Mouse (Mus musculus) limb, embryonic 10.5 days (tissue): ENCODE data around the gene Flt1. TPM values are rescaled to one million over a fixed set of nuclear protein-coding genes. Genes with fewer than 3 reads are reported as not detected.

ENCODE experiments used
- DNase-seq: peaks from one replicate; pipeline ENCODE4 v3.0.0-alpha.2; 2017; ENCODE audit warnings: low spot score
- H3K27ac ChIP-seq: fragments of 300-500 bp; sonication (generic); 2 replicates; pipeline ENCODE4 v1.5.1; 2016; ENCODE audit warnings: mild to moderate bottlenecking
- H3K27me3 ChIP-seq: fragments of 300-500 bp; sonication (generic); 2 replicates; pipeline ENCODE4 v1.6.1; 2016; ENCODE audit warnings: low read depth, mild to moderate bottlenecking; ENCODE audit not compliant: poor library complexity, severe bottlenecking
- H3K36me3 ChIP-seq: fragments of 300-500 bp; sonication (generic); 2 replicates; pipeline ENCODE4 v1.6.1; 2016; ENCODE audit warnings: mild to moderate bottlenecking, moderate library complexity
- H3K4me1 ChIP-seq: fragments of 300-500 bp; sonication (generic); 2 replicates; pipeline ENCODE4 v1.6.1; 2016
- H3K4me3 ChIP-seq: fragments of 300-500 bp; sonication (generic); 2 replicates; pipeline ENCODE4 v1.5.1; 2016; ENCODE audit warnings: mild to moderate bottlenecking, moderate library complexity
- H3K9me3 ChIP-seq: fragments of 300-500 bp; sonication (generic); replicated peaks from 2 replicates; pipeline ENCODE4 v1.6.1; 2016; ENCODE audit warnings: mild to moderate bottlenecking
- WGBS: fragments of 180-500 bp; shearing (Covaris S2); methylation state at CpG from one replicate; pipeline ENCODE4 v1.1.7; 2016; 5-methylcytosine and 5-hydroxymethylcytosine counted together
- polyA plus RNA-seq: library from polyadenylated mRNA; unstranded; fragments of >200 nt; fragmentation: Nextera tagmentation; extraction: Ambion mirVana; gene quantifications from 2 replicates; pipeline ENCODE4 v1.2.1, GENCODE M21; 2016

Flt1 gene
- polyA plus RNA-seq, 1 experiment from 2014 or later: 12.1 TPM

DNA sequence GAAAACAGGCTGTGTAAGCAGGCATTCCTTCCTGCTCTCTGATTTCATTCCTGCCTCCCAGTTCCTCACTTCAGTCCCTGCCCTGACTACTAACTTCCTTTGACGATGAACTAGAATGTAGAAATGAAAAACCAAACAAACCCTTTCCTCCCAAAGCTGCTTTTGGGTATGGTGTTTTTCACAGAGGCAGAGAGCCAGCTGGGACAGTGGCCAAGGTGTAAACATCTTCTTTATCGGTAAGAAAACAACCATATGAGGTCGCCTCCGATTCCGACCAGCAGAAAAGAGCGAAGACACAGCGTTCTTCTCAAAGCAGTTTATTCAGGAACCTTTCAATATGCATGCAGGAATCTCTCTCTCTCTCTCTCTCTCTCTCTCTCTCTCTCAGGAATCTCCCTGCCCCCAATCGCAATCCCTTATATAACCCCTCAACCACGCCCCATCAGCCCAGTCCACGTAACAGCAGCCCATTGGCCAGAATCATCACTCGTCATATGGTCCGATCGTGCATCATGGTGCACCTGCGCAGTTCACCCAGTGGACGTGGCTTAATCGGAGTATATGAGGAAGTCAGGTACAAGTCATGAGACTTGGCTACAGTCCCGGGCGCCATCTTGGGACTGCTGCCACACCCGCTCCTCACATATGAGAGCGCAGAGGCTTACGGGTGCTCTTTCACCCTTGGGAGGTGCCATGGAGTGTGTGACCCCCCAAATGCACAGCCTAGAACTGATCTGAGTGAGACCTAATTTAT, 19.3 kb upstream of the Flt1 start:
- H3K27me3 ChIP-seq: peaks cover 32% of the 10 kb centered on the region
- no peak overlapping the region for H3K4me3 ChIP-seq
- peaks cover 20% of the 10 kb centered on the region for H3K4me1 ChIP-seq
- DNase-seq: no peak
- H3K27ac ChIP-seq: no peak overlapping the region
- H3K9me3 ChIP-seq: no peaks in the 10 kb centered on the region
- WGBS: 94% methylated on average over 21 of the region's 21 CpGs
- no peaks in the 10 kb centered on the region for H3K36me3 ChIP-seq

DNA sequence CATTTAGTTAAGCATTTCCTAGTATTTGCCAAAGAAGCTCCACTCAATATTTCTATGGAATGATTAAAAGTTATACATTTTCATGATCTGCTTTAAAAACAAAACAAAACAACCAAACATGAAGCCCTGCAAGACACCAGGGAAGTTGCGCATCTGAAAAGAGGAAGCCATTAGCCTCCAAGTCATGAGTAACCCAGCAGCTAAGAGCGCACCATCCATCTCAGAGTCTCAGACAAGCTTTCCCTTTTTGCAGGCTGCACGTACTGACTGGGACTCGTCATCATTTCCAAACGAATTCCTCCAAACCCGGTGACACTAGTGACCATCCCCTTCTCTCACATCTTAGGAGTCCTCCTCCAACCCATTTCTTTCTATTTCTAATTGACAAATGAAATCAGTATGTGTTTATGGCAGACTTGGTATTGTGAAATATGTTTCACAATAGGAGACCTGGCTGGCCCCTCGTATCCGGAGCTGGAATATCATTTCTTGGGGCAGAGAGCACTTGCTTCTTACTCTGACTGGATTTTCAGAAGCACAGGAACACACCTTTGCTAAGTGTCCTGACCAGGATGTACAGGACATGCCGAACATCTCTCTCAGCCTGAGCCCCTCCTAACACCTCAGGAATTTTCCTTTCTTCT, 16.8 kb upstream of the Flt1 start:
- Histone ChIP-seq H3K4me1 (no peaks in the 10 kb centered on the region), H3K27me3 (peaks cover 8% of the 10 kb centered on the region; the same call in 1 of the 2 replicates), H3K36me3 (no peaks in the 10 kb centered on the region), H3K9me3 (no peaks in the 10 kb centered on the region), H3K4me3 (no peak overlapping the region), H3K27ac (no peak overlapping the region)
- DNase-seq: no peak
- 85% methylated on average over 9 of the region's 9 CpGs for WGBS

DNA sequence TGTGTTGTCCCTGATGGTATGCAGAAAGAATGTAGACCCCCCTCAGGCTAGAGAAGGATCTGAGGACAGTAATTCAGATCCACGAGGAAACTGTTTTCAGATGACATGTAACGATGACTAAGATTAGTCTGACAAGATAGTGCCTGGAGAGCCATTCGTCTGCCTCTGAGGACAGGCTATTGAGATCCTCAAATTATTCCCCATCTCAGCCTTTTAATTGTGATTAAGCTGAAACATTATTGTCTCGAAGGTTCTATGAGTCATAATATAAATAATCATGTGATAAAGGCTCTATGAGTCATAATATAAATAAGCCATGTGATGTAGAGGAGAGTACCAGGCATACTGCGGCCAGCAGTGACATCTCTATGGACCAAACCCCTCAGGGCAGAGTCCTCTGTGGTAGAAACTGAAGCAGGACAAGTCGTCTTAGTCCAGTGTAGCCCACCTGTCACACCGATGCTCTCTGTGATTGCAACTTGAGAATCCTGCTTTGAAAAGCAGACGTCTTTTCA, 11.0 kb upstream of the Flt1 start:
- 81% methylated on average over 8 of the region's 8 CpGs for WGBS
- no peaks in the 10 kb centered on the region for H3K4me1 ChIP-seq
- DNase-seq: no peak
- no peaks in the 10 kb centered on the region for H3K36me3 ChIP-seq
- H3K27ac ChIP-seq: no peak overlapping the region
- H3K4me3 ChIP-seq: no peak overlapping the region
- peaks cover 6% of the 10 kb centered on the region; the same call in 1 of the 2 replicates for H3K27me3 ChIP-seq
- no peaks in the 10 kb centered on the region for H3K9me3 ChIP-seq

DNA sequence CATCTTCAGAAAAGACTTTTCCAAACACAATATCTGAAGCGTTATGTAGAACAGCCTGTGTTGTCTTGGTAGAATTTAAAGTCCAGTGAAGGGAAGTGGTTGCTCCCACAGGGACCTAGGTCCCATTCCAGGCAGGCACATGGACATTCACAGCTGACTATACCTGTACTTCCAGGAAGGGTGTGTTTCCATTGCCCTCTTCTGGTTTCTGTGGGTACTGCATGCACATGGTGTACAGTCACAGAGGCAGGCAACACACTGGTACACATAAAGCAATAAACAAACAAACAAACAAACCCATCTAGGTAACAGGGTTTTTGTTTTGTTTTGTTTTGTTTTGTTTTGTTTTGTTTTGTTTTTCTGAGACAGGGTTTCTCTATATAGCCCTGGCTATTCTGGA, 7.9 kb upstream of the Flt1 start:
- Histone ChIP-seq H3K36me3 (no peaks in the 10 kb centered on the region), H3K4me3 (no peak overlapping the region), H3K27ac (no peak overlapping the region), H3K9me3 (no peaks in the 10 kb centered on the region), H3K4me1 (no peaks in the 10 kb centered on the region), H3K27me3 (peaks cover 33% of the 10 kb centered on the region)
- 100% methylated on average over 1 of the region's 1 CpGs for WGBS
- no peak for DNase-seq

DNA sequence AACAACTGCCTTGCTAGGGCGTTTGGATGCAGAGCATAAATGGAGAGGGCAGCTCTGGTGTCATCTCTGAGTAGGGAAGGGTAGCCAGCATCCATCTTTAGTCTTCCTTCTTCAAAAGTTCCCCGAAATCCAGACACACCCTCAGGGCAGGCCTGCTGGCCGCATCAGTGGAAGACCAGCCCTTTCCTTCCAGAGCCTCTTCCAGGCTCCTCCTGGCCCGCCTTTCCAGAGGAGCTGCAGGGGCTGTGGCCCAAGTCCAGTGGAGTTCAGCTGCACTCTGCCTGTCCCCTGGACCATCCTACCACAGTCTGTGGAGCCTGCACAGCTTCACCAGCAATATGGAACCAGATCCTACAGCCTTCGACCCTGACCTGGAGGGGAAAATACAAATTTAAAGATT, 7.1 kb upstream of the Flt1 start:
- H3K4me3 ChIP-seq: no peak overlapping the region
- H3K4me1 ChIP-seq: no peaks in the 10 kb centered on the region
- peaks cover 40% of the 10 kb centered on the region for H3K27me3 ChIP-seq
- no peak overlapping the region for H3K27ac ChIP-seq
- H3K36me3 ChIP-seq: no peaks in the 10 kb centered on the region
- no peak for DNase-seq
- 76% methylated on average over 5 of the region's 5 CpGs for WGBS
- no peaks in the 10 kb centered on the region for H3K9me3 ChIP-seq

DNA sequence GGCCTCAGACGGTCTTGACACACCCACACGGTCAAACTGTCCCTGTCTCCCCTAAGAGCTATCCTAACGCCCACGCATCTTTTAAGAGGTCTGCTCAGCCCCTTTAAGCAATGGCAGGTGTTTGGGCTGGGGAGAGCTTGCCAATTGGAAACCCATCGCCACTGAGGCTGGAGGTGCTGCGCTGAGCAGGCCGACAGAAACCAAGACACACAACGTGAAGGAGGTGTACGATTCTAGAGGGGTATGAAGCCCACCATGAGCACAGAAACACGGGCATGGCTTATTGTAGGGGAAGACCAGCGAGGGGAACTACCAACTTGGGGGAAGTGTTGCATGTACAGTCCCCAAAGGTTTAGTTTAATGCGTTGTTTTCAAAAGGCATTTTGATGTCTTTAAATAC, 1.7 kb upstream of the Flt1 start:
- DNase-seq: peak; percentile 40
- Histone ChIP-seq H3K36me3 (no peaks in the 10 kb centered on the region), H3K27me3 (peaks cover 94% of the 10 kb centered on the region), H3K9me3 (no peaks in the 10 kb centered on the region), H3K4me3 (no peak overlapping the region), H3K27ac (no peak overlapping the region), H3K4me1 (peaks cover 22% of the 10 kb centered on the region)
- 15% methylated on average over 12 of the region's 12 CpGs for WGBS

DNA sequence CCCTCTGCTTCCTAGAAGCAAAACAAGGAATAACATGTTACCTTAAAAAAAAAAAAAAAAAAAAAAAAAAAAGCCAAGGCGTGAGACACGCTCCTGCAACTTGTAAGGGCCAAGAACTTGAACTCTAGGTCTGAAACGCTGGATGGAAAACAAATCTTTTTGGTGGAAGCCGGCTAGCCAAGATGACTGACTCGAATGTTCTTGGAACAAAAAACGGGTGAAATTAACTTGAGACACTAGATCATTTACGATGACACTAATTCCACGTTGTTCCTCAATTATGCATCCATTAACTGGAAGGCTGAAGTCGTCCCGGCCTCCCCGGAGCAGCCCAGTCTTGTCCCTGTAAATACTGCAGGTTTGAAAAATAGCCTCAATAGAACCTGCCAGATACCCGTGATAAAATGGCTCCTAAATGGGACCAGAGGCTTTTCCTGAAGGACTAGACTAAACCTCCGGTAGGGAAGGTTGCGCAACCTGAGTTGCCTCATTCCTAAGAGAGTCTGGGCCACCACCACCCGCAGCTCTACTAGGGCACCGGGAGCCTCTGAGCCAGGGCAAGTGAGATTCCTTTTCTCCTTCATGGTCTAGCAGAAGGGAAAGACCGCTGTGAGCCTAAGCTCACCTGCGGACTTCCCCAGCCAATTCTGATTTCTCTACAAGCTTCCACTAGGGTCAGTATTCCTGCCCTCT, 1.0 kb upstream of the Flt1 start:
- Histone ChIP-seq H3K36me3 (no peaks in the 10 kb centered on the region), H3K4me3 (no peak overlapping the region), H3K27me3 (peaks cover 95% of the 10 kb centered on the region), H3K27ac (no peak overlapping the region), H3K9me3 (no peaks in the 10 kb centered on the region), H3K4me1 (peaks cover 22% of the 10 kb centered on the region)
- no peak for DNase-seq
- 3% methylated on average over 18 of the region's 18 CpGs for WGBS

DNA sequence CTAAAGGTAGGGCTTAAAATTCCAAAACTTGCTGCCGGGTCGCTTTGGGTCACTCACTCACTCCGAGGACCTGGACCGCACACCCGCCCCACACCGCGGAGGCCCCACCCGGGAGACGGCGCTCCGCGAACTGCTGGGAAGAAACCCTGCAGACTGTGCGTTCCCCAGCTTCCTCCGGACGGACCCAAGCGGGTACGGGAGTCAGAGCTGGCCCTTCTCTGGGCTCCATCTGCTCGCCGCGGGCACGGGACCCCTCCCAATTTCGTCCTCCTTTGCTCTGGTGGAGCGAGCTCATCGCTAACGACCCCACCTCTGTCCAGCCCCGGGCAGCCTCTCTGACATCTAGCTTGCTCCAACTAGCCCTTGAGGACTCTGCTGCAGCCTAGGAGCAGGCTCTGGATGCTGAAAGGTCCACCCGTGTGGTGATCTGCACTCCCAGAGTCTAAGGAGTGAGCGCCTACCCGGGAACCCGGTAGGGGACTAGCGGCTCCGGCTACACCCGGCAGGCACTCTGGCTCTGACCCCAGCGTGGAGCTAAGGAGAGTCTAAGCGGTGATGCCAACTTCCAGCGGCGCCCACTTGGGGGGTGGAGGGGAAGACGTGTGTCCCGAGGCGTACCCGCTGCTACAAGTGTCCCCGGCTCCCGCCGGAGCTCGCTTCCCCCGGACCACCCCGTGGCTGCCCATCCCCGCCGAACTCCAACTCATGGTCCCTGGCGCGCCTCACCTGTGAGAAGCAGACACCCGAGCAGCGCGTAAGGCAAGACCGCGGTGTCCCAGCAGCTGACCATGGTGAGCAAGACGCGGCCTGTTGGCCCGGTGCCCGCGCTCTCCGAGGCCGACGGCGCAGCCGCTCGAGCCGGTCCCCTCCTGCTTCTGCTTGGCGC, 623 bp downstream of the Flt1 start:
- peak overlapping the region; percentile 62 for H3K27ac ChIP-seq
- peak; percentile 74 for DNase-seq
- H3K4me1 ChIP-seq: peaks cover 22% of the 10 kb centered on the region
- no peaks in the 10 kb centered on the region for H3K9me3 ChIP-seq
- peaks cover 100% of the 10 kb centered on the region for H3K27me3 ChIP-seq
- whole genome bisulfite sequencing: under 1% methylated on average over 69 of the region's 69 CpGs
- peak overlapping the region; percentile 56 for H3K4me3 ChIP-seq
- H3K36me3 ChIP-seq: no peaks in the 10 kb centered on the region

DNA sequence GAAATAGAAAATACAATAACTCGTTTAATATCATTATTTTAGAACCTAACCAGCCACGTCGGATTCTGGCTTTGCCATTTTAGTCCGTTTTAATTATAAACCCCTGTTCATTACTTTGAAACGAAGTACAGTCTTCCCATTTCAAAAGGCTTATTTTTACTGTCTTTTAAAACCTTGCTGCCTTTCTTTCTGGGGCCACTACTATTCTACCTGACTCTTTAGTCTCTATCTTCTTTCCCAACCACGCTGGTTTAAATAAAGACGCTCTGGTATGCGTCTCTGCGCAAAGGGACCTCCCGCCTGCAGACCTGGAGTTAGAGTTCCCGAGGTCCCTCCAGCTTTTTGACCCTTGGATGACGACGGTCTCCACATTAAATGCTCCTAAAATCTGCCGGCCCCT, 1.4 kb downstream of the Flt1 start:
- no peak overlapping the region for H3K27ac ChIP-seq
- peaks cover 100% of the 10 kb centered on the region for H3K27me3 ChIP-seq
- no peaks in the 10 kb centered on the region for H3K9me3 ChIP-seq
- H3K4me3 ChIP-seq: peak overlapping the region; percentile 56
- no peak for DNase-seq
- WGBS: 1% methylated on average over 14 of the region's 14 CpGs
- H3K36me3 ChIP-seq: no peaks in the 10 kb centered on the region
- peaks cover 22% of the 10 kb centered on the region for H3K4me1 ChIP-seq

DNA sequence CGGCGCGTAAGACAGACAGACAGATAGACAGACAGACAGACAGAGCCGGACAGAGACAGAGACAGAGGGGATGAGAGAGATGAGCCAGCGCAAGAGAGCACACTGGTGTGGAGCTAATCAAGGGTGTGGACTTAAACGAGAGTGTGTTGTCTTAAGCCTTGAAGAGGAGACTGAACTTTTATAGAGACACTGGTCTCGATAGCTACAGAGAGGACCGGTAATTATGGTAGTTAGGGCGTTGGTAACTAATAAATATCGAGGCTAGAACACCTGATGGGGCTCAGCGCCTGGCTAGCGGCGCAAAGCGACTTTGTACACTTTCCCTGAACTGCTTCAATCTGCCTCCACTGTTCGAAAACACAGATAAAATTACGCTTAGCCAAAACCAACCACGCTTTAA, 2.0 kb downstream of the Flt1 start:
- peaks cover 22% of the 10 kb centered on the region for H3K4me1 ChIP-seq
- peaks cover 100% of the 10 kb centered on the region for H3K27me3 ChIP-seq
- H3K27ac ChIP-seq: no peak overlapping the region
- WGBS: 5% methylated on average over 17 of the region's 17 CpGs
- H3K4me3 ChIP-seq: peak overlapping the region; percentile 56; the same call in 1 of the 2 replicates
- H3K36me3 ChIP-seq: no peaks in the 10 kb centered on the region
- H3K9me3 ChIP-seq: no peaks in the 10 kb centered on the region
- DNase-seq: no peak

DNA sequence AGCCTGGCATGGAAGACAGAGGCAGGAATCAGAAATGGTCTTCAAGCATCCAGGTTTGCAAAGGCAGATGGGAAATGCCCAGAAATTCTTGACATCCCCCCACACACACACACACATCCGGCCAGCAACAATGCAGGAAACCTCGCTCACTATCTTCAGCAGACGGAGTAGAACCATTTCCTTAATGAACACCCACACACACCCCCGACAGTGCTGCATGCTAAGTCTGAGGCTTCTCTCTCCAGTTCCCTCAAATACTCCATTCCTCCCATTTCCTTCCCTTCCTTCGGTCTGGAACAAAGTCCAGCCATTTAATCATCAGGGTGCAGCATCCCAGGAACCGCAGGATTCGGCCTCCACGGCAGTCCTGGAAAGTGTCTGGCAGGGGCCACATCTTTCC, 4.4 kb downstream of the Flt1 start:
- no peaks in the 10 kb centered on the region for H3K9me3 ChIP-seq
- DNase-seq: no peak
- peaks cover 17% of the 10 kb centered on the region for H3K4me1 ChIP-seq
- no peak overlapping the region for H3K4me3 ChIP-seq
- no peak overlapping the region for H3K27ac ChIP-seq
- WGBS: 27% methylated on average over 8 of the region's 8 CpGs
- peaks cover 97% of the 10 kb centered on the region for H3K27me3 ChIP-seq
- H3K36me3 ChIP-seq: no peaks in the 10 kb centered on the region

DNA sequence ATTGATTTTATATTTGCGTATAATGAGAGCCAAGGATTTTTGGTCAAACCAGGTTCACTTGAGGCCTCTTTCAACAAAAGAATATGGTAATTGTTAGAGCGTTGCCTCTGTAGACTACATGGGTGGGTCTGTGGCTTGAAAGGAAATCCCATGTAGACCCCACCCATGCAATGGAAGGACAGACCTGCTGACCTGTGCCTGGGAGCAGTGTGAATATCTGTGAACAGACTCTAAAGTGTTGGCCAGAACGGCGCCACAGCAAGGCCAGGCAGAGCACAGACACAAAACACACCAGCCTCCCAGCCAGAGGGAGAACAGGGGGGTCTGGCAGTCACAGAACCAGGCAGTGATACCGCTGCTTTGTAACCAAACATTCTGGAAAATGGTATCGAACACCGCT, 7.5 kb downstream of the Flt1 start:
- Histone ChIP-seq H3K4me3 (no peak overlapping the region), H3K36me3 (no peaks in the 10 kb centered on the region), H3K9me3 (no peaks in the 10 kb centered on the region), H3K27ac (no peak overlapping the region), H3K4me1 (no peaks in the 10 kb centered on the region), H3K27me3 (peaks cover 84% of the 10 kb centered on the region)
- WGBS: 92% methylated on average over 7 of the region's 7 CpGs
- no peak for DNase-seq
